Mouse (Mus musculus): ENCODE results near the gene Ginm1. TPM values are rescaled to one million over a fixed set of nuclear protein-coding genes. Genes with fewer than 3 reads are reported as not detected.
"Not testable (repeated sequence)": the region's sequence is repeated elsewhere in the genome, so short reads cannot be mapped to it uniquely, and the experiment has no call there.

The Ginm1 gene
- total RNA-seq, 2 experiments from 2014 or later = 22.7 to 25.1 TPM

GRCm38 (mm10) chr10:7816476-7816875 lies 23.9 kb upstream of the Ginm1 start:
- intact Hi-C loops (cut with DNase I) = loop anchor here (5.0 kb wide), 1 partner anchor 381 kb away; no protein-coding TSS in a partner anchor

GRCm38 (mm10) chr10:7809937-7810336 lies 17.3 kb upstream of the Ginm1 start:
- intact Hi-C loops (cut with DNase I) = loop anchor here (5.0 kb wide), 1 partner anchor 427 kb away; no protein-coding TSS in a partner anchor
- DNase-seq = peak; percentile 19

More at GRCm38 (mm10) chr10:7816476-7816875, 23.9 kb upstream of the Ginm1 start:
- DNase-seq = no peak

GRCm38 (mm10) chr10:7802519-7803140 lies 10.0 kb upstream of the Ginm1 start:
- intact Hi-C loops (cut with DNase I) = no loop called here

GRCm38 (mm10) chr10:7801258-7801657 lies 8.6 kb upstream of the Ginm1 start:
- intact Hi-C loops (cut with DNase I) = no loop called here
- no peak for DNase-seq

More at GRCm38 (mm10) chr10:7802519-7803140, 10.0 kb upstream of the Ginm1 start:
- no peak for DNase-seq

- intact Hi-C loops (cut with DNase I) = no loop called here
- DNase-seq = no peak
Observed at GRCm38 (mm10) chr10:7792254-7792750, 322 bp downstream of the Ginm1 start.

- no peak for DNase-seq
- intact Hi-C loops (cut with DNase I) = no loop called here
Observed at GRCm38 (mm10) chr10:7787319-7787718, 5.3 kb downstream of the Ginm1 start.

GRCm38 (mm10) chr10:7781214-7781613 lies 11.4 kb downstream of the Ginm1 start:
- intact Hi-C loops (cut with DNase I) = no loop called here

GRCm38 (mm10) chr10:7780238-7781176 lies 12.1 kb downstream of the Ginm1 start:
- DNase-seq = peak; percentile 93
- intact Hi-C loops (cut with DNase I) = no loop called here

More at GRCm38 (mm10) chr10:7781214-7781613, 11.4 kb downstream of the Ginm1 start:
- no peak for DNase-seq

GRCm38 (mm10) chr10:7779751-7780237 lies 12.8 kb downstream of the Ginm1 start:
- intact Hi-C loops (cut with DNase I) = no loop called here
- DNase-seq = no peak

GRCm38 (mm10) chr10:7778361-7778760 lies 14.3 kb downstream of the Ginm1 start:
- intact Hi-C loops (cut with DNase I) = no loop called here
- no peak for DNase-seq

GRCm38 (mm10) chr10:7775421-7775820 lies 17.2 kb downstream of the Ginm1 start:
- intact Hi-C loops (cut with DNase I) = no loop called here
- DNase-seq = no peak

GRCm38 (mm10) chr10:7772769-7773168 lies 19.9 kb downstream of the Ginm1 start:
- DNase-seq = no peak
- intact Hi-C loops (cut with DNase I) = no loop called here

- intact Hi-C loops (cut with DNase I) = no loop called here
- DNase-seq = no peak
Observed at GRCm38 (mm10) chr10:7772346-7772745, 20.3 kb downstream of the Ginm1 start.

- intact Hi-C loops (cut with DNase I) = no loop called here
- DNase-seq = no peak
Observed at GRCm38 (mm10) chr10:7757544-7757943, 35.1 kb downstream of the Ginm1 start.

- DNase-seq = no peak
- intact Hi-C loops (cut with DNase I) = no loop called here
Observed at GRCm38 (mm10) chr10:7748752-7749151, 43.9 kb downstream of the Ginm1 start.

GRCm38 (mm10) chr10:7745528-7745927 lies 47.1 kb downstream of the Ginm1 start:
- DNase-seq; intact Hi-C loops (cut with DNase I): not testable (repeated sequence)

- intact Hi-C loops (cut with DNase I) = no loop called here
- no peak for DNase-seq
Observed at GRCm38 (mm10) chr10:7737914-7738313, 54.7 kb downstream of the Ginm1 start.

- DNase-seq = no peak
- intact Hi-C loops (cut with DNase I) = no loop called here
Observed at GRCm38 (mm10) chr10:7737122-7737521, 55.5 kb downstream of the Ginm1 start.

GRCm38 (mm10) chr10:7731582-7731981 lies 61.0 kb downstream of the Ginm1 start:
- intact Hi-C loops (cut with DNase I) = no loop called here
- DNase-seq = no peak

- no peak for DNase-seq
Observed at GRCm38 (mm10) chr10:7727011-7727410, 65.6 kb downstream of the Ginm1 start.

GRCm38 (mm10) chr10:7726501-7726812 lies 66.2 kb downstream of the Ginm1 start:
- no peak for DNase-seq
- intact Hi-C loops (cut with DNase I) = no loop called here

More at GRCm38 (mm10) chr10:7727011-7727410, 65.6 kb downstream of the Ginm1 start:
- intact Hi-C loops (cut with DNase I) = no loop called here
